Mouse (Mus musculus) ovary, adult 18-20 months (tissue): ENCODE measurements around the gene Filip1.

ENCODE experiments used
- DNase-seq: peaks from one replicate; pipeline ENCODE4 v3.0.0; 2022; ENCODE audit warnings: low spot score, mixed read lengths

The Filip1 gene

GRCm38 (mm10) chr9:79898815-79899214 is 113.8 kb downstream of the Filip1 start:
- DNase-seq, result no peak

GRCm38 (mm10) chr9:79894665-79895064 is 118.0 kb downstream of the Filip1 start:
- DNase-seq, result no peak

GRCm38 (mm10) chr9:79893841-79894612 is 118.6 kb downstream of the Filip1 start:
- DNase-seq, result no peak

GRCm38 (mm10) chr9:79892183-79892582 is 120.5 kb downstream of the Filip1 start:
- no peak for DNase-seq

- DNase-seq, result no peak
Measured at GRCm38 (mm10) chr9:79890488-79890887, 122.2 kb downstream of the Filip1 start.

GRCm38 (mm10) chr9:79889132-79889531 is 123.5 kb downstream of the Filip1 start:
- no peak for DNase-seq

- no peak for DNase-seq
Measured at GRCm38 (mm10) chr9:79885244-79886210, 127.1 kb downstream of the Filip1 start.

- DNase-seq, result no peak
Measured at GRCm38 (mm10) chr9:79883139-79883538, 129.5 kb downstream of the Filip1 start.

GRCm38 (mm10) chr9:79880031-79880430 is 132.6 kb downstream of the Filip1 start:
- DNase-seq, result no peak

GRCm38 (mm10) chr9:79875522-79876131 is 137.0 kb downstream of the Filip1 start:
- DNase-seq, result no peak

- no peak for DNase-seq
Measured at GRCm38 (mm10) chr9:79872598-79872997, 140.1 kb downstream of the Filip1 start.

GRCm38 (mm10) chr9:79869512-79869911 is 143.1 kb downstream of the Filip1 start:
- DNase-seq, result no peak

GRCm38 (mm10) chr9:79865998-79866397 is 146.7 kb downstream of the Filip1 start:
- DNase-seq, result no peak

GRCm38 (mm10) chr9:79862544-79862943 is 150.1 kb downstream of the Filip1 start:
- DNase-seq, result no peak

GRCm38 (mm10) chr9:79847099-79847498 is 165.6 kb downstream of the Filip1 start:
- DNase-seq, result no peak

GRCm38 (mm10) chr9:79842615-79843014 is 170.0 kb downstream of the Filip1 start:
- no peak for DNase-seq

- no peak for DNase-seq
Measured at GRCm38 (mm10) chr9:79842028-79842427, 170.6 kb downstream of the Filip1 start.

- no peak for DNase-seq
Measured at GRCm38 (mm10) chr9:79831294-79831693, 181.4 kb downstream of the Filip1 start.

GRCm38 (mm10) chr9:79830874-79831273 is 181.8 kb downstream of the Filip1 start:
- no peak for DNase-seq

GRCm38 (mm10) chr9:79829842-79830800 is 182.5 kb downstream of the Filip1 start:
- DNase-seq, result no peak

- no peak for DNase-seq
Measured at GRCm38 (mm10) chr9:79827072-79827471, 185.6 kb downstream of the Filip1 start.
